Mouse (Mus musculus) yolk sac, embryonic 10.5 days (tissue): Measurements from ENCODE around the gene Dact2.

Experiments used
- DNase-seq: peaks from one replicate; pipeline ENCODE4 v3.0.0-alpha.2; 2017; ENCODE audit warnings: low spot score

The Dact2 gene

DNA sequence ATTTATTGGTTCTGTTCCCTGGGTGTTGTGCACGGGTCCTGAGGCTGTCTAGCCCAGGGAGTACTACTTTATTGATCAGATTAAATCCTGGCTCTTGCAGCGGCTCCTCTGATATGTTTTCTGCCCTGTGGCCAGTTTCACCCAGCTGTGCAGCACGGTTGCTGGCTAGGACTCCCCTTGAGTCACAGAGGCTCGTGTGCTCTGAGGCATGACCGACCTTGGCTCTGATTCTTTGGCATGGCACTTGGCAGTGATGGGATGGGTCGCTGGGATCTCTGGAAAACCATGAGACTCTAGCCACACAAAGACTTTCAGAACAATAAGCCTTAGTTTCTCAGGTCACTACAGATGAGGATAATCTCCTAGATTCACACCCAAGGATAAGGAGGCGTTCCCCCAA is 8.7 kb upstream of the Dact2 start:
- no peak for DNase-seq

DNA sequence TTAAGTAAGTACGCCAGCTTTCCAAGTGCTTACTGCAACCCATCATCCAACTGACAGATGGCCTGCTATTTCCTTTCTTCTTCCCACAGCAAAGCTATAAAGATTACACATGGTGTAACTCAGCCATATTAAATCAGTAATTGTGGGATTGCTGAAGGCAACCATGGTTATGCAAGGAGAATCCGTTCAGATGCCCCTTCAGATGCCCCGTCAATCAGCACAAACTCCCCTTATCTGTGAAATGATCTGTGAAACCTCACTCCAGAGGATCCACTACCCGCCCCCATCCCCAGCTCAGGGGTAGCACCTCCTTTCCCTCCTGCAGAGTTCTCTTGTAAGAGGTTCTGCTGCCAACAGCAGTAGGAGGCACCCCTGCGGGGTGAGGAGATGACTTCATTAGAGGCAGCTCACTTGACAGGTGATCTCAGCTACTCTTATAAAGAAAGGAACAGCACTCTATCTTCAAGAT is 3.0 kb upstream of the Dact2 start:
- DNase-seq = no peak

DNA sequence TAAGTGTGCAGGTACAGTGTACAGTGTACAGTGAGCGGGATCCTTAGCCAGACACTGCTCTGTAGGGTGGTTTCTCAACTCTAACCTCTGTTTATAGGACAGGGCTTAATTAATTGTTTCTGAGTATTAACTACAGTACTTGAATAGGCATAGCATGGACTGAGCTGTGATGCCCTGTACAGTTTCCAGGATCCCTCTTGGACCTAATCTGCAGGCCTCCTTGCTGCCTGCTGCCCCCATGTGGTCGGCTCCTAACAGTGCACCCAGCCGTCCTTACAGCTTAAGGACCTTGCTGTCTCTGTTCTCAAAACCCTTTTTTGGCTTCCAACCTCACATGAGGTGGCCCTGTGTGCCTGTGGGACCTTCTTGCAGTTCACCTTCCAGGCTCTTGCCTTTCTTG is 2.0 kb upstream of the Dact2 start:
- peak; percentile 68 for DNase-seq

DNA sequence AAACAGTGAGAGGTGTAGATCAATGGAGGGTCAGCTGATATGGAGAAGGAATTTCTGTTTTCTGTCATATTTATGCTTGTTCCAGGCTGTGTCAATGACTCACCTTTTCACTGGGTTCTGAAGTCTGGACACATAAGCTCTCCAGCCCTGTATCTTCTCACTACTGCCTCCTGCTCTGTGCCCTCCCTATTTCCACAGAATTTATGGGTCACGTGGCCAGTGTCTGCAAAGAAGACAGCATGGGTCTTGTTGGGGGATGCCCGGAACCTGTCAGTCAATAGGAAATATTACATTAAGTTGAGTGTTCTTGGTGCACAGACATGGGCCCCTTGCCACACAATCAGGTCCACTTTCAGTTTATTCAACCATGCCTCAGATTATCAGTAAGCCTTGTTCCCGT is 1.1 kb upstream of the Dact2 start:
- no peak for DNase-seq

DNA sequence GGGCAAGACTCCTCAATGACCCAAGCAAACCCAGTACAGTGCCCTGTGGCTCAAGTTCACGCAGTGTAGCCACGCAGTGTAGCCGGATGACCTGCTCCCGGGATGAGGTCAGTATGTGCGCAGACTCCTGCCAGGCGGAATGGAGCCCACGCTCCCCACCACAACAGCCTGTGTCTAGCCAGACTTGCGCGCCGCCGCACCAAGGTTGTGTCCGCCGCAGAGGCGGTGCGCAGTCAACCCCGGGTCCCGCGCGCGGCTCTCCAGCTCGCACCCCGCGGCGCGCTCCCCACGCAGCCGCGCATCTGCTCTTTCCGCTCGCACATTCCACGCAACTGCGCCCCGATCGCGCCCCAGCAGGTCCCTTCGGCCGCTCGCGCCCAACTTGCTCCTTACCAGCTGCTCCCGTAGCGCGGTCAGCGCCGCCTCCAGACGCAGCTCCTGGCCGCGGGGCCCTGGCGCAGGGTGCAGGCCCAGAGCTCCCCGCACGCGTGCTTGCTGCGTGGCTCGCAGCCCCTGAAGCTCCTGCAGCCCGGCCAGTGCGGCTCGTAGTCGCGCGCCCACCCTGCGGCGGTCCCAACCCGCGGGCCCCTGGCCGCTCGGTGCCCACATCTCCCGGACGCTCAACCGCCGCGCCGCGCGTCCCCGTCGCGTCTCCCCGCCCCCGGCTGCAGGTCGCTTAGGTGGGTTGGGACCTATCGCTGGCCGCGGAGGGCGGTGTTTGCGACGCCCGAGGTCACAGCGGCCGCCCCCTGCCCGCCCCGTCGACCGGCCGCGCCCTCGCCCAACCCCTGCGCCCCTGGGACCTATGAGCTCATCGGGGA is 773 bp downstream of the Dact2 start:
- peak; percentile 87 for DNase-seq

DNA sequence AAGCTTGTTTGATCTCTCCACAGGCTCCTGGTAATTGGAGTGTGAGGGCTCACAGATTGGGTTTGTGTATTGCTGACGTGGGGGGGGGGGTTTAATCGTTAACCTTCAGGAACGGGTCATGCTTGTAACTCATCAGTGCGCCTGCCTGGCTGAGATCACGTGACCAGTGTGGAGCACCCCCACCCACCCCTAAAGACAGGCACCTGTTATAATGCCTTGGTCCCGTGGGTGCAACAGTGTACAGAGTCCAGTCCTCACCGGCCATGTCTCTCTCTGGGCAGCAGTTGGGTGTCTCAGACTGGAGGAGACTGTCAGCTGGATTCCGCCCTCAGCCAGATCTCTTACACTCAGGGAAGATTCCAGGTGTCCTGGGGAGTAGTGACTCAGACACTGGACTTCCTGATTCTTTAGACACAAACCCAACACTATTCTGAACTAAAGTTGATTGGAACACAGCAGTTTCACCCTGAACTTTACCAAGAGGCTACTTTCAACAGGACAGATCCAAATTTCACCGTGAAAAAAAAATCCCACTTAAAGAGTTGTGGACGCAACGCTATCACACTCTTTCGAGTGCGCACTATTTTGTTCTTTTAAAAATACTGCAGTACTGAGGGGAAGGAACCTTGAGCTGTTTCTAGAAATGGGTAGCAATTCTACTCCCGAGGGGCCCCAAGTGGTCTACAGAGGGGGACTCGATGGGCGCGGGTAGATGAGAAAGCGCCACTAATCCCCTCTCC is 1.6 kb downstream of the Dact2 start:
- DNase-seq = peak; percentile 92

DNA sequence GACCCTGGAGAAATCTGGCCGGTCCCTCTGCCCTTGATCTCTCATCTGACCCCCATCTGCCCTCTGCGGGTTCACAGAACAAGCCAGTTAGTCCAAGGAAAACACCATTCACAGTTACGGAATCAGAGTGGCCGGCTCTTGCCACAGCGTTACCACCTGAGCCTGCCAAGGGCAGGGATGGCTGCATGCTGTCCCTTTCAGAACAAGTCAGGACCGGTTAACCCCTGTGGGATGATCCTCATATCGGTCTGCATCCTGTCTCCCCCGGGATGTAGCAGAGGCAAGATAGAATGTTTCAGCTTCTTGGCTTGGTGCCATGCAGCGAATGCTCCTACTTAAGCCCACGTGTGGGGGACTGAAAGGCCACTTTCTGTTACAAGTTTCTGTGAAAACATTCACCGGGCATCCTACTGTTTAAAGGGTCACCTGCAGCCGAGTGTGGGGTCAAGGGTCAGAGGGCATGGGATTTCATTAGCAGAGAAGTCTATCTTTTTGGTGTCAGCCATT is 2.8 kb downstream of the Dact2 start:
- peak; percentile 63 for DNase-seq

DNA sequence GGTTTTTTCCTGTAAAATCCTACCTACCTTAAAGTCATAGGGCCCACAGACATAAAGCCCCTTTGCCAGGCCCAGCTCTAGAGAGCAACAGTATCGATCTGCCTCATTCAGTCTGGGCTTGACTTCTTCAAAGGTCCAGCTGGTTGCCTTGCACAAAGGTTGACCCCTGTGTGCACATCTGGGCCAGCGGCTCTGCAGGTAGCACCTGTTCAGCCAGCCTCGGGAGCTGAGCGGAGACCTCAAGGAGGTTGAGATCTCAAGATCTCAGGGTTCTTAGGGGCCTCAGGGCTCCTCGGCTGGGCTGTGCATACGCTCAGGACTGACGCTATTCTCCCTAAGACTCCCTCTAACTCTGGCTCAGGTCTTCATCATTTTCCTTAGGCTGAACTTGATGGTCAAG is 3.9 kb downstream of the Dact2 start:
- no peak for DNase-seq

DNA sequence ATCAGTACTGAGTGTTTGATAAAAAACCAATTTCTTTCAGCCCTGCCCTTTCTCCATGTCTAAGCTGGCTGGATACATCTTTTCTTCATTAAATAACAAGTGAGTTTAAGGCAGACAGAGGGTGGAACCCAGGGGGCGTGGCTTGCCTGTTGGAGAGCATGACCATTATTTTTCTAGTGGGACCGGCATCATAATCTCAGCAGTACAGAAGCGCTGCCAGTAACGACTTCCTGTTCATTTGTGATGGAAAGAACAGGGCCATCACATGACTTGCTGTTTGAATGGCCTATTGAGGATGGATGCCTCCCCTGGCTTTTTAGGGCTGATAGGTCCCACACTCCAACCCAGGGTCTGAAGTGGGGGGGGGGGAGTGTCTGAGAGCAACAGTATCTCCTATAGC is 4.5 kb downstream of the Dact2 start:
- no peak for DNase-seq

DNA sequence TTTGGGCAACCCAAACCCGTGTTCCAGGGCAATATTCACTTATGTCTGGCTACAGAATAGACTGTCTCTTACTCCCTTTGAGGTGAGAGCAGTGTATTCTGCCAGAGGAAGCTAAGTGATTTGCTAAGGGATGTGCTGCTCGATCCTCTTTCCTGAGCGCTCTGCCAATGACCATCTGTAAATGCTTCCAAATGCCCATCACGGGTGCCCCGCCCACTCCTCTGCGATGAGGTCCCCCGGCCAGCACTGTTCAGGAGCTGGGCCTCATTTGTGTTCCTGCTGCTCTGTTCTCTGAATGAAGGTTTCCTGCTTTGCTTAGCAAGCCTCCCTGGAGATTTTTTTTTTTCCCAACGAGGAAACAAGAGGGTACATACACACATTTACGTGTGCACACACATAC is 11.2 kb downstream of the Dact2 start:
- DNase-seq = no peak

DNA sequence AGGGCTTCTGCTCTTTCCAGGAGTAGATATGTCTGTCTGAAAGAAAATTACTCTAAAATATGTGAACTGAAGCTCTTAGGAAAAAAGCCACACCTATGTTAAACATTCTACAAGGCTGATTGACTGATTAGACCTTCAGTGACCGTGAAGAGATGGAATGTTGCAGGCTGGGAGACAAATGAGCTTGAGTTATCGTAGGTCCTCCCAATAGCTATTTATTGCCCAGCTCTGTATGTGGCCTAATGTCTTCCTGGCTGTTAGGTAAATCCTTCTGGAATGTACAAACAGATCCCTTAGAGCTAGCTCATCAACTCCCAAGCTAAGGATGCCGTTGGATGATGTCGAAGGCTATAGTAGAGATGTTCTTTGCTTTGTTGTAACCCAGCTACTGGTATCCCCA is 11.7 kb downstream of the Dact2 start:
- DNase-seq = no peak

DNA sequence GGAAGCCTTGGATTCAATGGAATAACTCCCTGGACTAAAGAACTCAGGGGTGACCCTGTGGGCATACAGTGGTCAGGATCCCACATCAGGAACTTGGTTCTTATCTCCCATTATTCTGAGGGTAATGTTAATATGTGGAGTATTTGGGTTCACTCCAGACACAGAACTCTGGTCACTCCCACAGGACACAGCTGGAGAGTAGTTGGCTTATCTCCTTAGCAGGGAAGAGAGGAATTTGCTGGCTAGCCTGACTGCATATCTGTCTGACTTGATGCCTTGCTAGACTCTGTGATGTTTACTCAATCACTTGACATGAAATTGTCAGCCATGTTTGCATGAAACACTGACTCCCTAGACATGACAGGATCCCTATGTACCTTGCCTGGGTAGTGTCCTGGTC is 15.6 kb downstream of the Dact2 start:
- DNase-seq = no peak

DNA sequence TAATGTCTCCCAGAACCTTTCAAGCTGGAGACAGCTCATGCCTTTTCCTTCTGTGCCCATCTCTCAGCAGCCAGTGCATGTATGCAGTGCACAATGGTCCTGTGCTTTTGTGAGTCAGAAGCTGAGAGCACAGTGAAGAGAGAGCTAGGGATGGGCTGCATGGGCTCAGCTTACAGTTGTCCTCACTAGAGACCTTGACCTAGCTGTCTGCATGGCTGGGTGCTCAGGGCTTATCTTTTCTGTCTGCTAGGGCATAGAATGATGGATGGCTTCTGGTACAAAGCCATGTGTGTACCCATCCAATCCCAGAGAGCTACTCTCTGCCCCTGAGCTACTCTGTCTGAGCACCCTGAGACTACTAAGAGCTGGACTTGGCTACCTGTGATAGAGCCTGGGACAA is 17.0 kb downstream of the Dact2 start:
- DNase-seq = no peak

DNA sequence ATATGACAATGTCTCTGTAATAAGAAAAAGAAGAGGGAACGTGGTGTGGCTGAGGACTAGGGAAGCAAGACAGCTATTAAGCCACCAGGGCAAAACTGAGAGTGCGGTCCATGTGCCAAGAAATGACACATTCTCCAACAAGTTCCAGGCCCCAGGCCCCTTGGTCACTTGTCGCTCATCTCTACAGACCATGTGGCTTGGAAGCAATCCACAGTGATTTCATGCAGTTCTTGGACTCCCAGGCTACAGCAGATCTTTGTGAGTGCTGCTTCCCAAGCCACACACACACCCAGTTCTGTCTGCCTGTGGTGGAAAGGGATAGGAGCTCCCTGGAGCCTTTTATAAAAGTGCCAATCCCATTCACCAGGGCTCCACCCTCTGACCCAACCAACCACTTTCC is 17.9 kb downstream of the Dact2 start:
- DNase-seq = no peak

DNA sequence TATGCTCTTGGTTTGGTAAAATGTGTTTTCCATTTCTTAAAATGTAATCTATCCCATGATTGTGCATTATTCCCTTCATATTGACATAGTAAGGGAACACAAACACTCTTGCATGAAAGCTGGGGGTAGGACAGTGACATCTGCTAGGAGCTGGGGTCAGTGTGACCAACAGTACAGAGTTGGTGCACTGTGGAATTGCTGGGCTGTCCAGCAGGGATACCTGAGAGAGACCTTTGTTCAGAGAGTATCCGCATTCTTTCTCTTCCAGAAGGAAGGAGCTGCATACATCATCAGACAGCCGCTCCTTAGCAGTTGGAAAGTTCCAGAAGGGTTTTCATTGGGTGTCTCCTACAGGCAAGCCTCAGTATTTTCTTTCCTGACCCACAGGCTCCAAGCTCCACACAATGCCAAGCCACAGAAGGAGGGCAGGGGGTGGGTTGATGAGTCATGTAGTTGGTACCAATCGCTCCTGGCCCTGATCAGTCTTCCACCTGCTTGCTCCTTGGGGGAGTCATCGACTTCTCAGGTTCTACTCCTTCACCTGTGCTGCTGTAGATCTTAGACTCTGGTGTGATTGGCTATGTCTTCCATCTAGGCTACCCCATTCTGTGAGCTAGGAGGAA is 19.8 kb downstream of the Dact2 start:
- no peak for DNase-seq

DNA sequence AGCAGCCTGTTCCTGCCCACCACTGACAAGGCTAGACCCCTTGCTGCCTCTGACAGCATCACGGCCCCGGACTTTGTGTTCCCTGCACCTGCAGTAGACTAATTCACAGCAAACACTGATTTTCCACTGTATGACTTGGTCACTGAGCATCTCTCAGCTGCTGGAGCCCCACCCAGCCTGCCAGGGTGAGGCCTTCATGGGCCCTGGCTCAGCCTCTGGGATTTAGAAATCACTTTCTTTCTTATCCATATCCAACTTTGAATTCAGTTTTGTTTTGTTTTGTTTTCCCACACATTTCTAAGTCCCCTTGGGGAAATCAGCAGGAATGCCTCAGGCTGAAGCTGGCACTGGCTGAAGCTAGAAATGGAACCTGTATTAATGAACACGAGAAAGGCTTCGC is 20.4 kb downstream of the Dact2 start:
- no peak for DNase-seq

DNA sequence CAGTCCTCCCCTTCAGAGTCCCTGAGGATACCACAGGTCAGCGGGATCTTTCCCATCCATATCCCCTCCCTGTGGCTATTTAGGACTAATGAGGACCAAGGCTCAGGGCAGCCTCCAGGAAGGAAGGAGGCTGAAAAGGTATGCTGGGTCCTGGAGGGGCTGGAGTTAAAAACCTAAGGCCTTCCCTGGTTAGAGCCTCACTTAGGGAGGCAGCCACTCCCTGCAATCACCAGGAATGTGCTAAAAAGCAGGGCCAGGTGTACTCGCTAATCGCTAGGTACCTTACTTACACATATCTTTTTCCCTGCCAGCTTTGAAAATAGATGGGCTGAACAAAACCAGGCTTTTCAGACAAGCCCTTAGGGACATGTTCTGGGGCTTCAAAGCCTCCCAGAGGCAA is 21.2 kb downstream of the Dact2 start:
- DNase-seq = no peak

DNA sequence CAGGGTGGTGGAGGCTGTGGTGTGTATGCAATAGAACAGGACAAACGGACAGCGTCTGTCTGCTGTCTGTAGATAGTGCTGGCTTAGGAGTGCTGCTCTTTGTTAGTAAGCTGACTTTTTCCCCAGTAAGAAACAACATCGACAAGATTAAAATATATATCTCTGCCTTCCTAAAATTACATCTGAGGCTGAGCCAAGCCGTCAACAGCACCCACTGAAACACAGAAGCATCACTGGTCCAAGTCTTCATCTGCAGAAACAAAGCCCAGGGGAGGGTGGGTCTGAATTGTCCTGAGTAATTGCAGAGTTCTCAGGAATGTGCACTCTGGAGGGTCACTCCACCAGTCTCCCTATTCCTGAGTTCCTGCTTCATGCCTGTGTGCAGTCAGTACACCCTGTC is 25.2 kb downstream of the Dact2 start:
- peak; percentile 14 for DNase-seq

DNA sequence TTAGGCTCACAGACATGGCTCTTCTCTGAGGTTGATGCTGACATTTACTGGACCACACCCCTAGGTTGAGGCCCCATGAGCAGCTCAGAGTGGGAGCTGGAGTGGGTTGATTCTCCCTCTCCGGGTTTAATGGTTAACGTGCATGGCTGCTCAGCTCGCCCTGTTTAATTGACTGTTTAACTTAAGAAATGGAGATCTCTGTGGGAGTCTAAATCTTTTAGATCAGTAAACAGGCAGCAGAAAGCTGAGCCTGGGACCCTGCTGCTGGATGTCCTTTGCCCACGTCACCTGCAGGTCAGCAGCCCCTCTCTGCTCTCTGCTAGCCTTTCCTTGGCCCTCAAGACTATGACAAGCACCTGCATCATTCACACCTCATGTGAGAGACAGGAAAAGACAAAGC is 25.6 kb downstream of the Dact2 start:
- peak; percentile 85 for DNase-seq

DNA sequence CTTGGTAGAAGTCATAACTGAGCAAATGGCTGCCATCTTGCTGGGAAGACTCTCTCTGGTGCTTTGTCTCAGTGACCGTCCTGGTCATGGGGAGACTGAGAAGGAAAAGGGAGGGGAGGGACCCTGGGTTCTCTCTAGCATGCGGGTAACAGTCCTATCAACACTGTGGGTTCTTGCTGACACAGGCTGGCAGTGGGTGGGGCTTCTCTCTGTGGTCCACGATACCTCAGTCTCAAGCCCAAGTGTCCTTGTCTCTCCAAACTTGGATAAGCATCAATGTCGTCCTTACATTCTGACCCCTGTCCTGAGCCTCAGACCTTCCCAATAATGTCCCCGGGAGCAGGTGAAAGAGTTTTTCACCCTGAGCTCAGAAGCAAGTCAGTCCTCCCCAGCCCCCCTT is 26.1 kb downstream of the Dact2 start:
- no peak for DNase-seq

DNA sequence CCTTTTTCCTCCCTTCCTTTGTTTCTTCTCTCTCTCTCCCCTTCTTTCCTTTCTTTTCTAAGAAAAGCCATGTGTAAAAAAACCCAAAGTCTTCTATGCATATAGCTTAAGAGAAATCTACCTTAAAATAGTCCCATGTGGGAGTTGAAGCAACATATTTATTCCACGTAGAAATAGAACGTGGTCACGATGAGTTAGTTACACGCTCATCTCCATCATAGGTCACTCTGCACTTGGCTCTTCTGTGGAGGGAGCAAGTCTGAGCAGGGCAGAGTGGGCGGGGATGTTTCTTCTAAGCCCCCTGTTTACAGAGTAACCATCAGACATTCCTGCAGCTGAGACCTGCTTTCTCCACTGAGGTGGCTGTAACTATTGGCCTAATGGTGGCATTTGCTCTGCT is 27.1 kb downstream of the Dact2 start:
- DNase-seq = peak; percentile 46

DNA sequence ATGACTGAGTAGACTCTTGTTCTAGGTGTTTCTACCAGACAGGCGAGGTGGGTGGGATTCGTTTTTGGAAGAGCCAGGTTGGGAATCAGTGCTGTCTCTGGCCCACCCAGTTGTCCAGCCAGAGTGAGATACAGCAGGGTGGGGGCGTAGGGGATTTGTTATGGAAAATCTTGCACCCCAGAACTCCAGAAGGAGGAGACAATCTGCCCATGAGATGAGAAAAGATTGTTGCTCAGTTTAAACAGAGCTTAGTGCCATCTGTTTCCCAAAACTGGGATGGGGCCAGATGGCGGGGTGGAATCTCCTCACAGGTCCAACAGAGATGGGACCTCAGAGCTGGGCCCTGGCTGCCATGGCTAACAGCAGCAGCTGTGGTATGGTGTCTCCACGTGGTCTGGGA is 28.4 kb downstream of the Dact2 start:
- DNase-seq = no peak

DNA sequence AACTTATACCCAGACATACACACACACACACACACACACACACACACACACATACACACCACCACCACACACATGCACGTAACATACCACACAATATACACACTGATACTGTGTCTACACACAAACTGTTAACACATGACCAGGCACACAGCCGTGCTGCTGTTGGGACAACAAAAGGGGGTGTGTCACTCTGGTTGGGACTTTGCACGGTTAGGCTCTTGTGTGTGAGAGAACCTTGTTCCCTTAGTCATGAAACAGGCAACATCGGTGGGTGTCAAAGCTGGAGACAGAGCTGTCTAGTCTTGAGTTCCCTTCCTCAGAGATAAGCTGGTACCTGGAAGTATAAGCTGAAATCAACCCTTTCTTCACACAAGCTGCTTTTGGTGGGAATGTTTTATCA is 29.1 kb downstream of the Dact2 start:
- DNase-seq = no peak
